Mouse (Mus musculus) heart, embryonic 11.5 days (tissue): ENCODE data around the gene Txndc5. TPM values are rescaled to one million over a fixed set of nuclear protein-coding genes. Genes with fewer than 3 reads are reported as not detected.

Experiments
- ATAC-seq: fragments of 200-750 bp; cut with Nextera tagmentation; replicated peaks from 2 replicates; pipeline ENCODE4 v1.8.0; 2017; ENCODE audit warnings: moderate library complexity; ENCODE audit not compliant: insufficient number of reproducible peaks, low FRiP score, low TSS enrichment
- H3K27ac ChIP-seq: fragments of 300-500 bp; sonication (generic); 2 replicates; pipeline ENCODE4 v1.5.1; 2014; ENCODE audit warnings: mild to moderate bottlenecking, low read depth, low read length
- H3K27me3 ChIP-seq: fragments of 300-500 bp; sonication (generic); 2 replicates; pipeline ENCODE4 v1.6.1; 2014; ENCODE audit warnings: mild to moderate bottlenecking, low read length, mixed read lengths; ENCODE audit not compliant: control insufficient read depth, insufficient read depth
- H3K36me3 ChIP-seq: fragments of 300-500 bp; sonication (generic); 2 replicates; pipeline ENCODE4 v1.6.1; 2014; ENCODE audit warnings: mild to moderate bottlenecking, low read length, moderate library complexity, mixed read lengths; ENCODE audit not compliant: control insufficient read depth, insufficient read depth
- H3K4me1 ChIP-seq: fragments of 300-500 bp; sonication (generic); 2 replicates; pipeline ENCODE4 v1.6.1; 2014; ENCODE audit warnings: low read length; ENCODE audit not compliant: control insufficient read depth, insufficient read depth
- H3K4me2 ChIP-seq: fragments of 300-500 bp; sonication (generic); 2 replicates; pipeline ENCODE4 v1.6.1; 2014; ENCODE audit warnings: mild to moderate bottlenecking, moderate library complexity
- H3K4me3 ChIP-seq: fragments of 300-500 bp; sonication (generic); 2 replicates; pipeline ENCODE4 v1.5.1; 2014; ENCODE audit warnings: low read depth, low read length
- H3K9ac ChIP-seq: fragments of 300-500 bp; sonication (generic); 2 replicates; pipeline ENCODE4 v1.6.1; 2014; ENCODE audit warnings: mild to moderate bottlenecking, low read depth, low read length, moderate library complexity
- H3K9me3 ChIP-seq: fragments of 300-500 bp; sonication (generic); replicated peaks from 2 replicates; pipeline ENCODE4 v1.6.1; 2016; ENCODE audit warnings: low read length; ENCODE audit not compliant: control insufficient read depth
- WGBS: fragments of 180-500 bp; shearing (Covaris S2); extraction: QIAGEN DNeasy Blood & Tissue Kit; methylation state at CpG from one replicate; pipeline ENCODE4 v1.1.7; 2014; ENCODE audit not compliant: insufficient replicate concordance; 5-methylcytosine and 5-hydroxymethylcytosine counted together
- polyA plus RNA-seq: library from polyadenylated mRNA; unstranded; fragments of >200 nt; fragmentation: Nextera tagmentation; extraction: Ambion mirVana; gene quantifications from 2 replicates; pipeline ENCODE4 v1.2.1, GENCODE M21; 2014

Txndc5 gene
- 205 and 250 TPM in 2 replicates for polyA plus RNA-seq

DNA sequence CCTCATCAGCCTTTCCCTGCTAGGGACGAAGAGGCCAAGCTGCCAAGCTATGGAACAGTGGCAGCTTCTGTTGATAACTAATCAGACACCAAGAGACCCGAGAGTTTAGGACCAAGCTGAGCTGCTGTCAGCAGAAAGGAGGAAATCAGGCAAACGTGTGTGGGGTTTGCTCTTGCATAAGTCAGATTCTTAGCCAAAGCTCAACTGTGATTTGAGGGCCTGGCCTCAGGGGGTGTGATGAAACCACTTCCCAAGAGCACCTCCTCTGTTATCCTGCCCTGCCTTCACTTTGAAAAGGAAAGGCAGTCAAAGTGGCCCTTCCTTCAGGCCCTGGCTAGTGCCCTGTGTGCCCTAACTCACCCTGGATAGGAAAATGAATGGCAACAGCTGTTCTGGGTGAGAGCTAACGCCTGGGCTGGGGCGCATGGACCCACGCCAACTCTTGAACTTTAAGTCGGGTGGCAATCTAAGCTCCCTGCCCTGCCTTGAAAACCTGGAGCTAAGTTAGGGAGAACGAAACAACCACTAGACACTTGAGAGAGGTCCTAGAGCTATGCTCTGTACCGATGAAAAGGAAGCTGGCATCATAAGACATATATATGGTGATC lies at the start of gene Txndc5:
Gene Txndc5, minus strand, starts transcription at position 138 of the 608 bp plus-strand sequence.
- Histone ChIP-seq H3K4me3 (peak within 1 kb of the TSS; percentile 95), H3K4me2 (peak within 1 kb of the TSS; percentile 89), H3K9me3 (no peaks in the 10 kb centered on the region), H3K36me3 (no peaks in the 10 kb centered on the region), H3K27ac (peak within 1 kb of the TSS; percentile 97), H3K27me3 (no peaks in the 10 kb centered on the region), H3K4me1 (peaks cover 27% of the 10 kb centered on the region), H3K9ac (peak within 1 kb of the TSS; percentile 96)
- 51% methylated on average over 9 of the region's 9 CpGs for WGBS
- ATAC-seq = no peak

DNA sequence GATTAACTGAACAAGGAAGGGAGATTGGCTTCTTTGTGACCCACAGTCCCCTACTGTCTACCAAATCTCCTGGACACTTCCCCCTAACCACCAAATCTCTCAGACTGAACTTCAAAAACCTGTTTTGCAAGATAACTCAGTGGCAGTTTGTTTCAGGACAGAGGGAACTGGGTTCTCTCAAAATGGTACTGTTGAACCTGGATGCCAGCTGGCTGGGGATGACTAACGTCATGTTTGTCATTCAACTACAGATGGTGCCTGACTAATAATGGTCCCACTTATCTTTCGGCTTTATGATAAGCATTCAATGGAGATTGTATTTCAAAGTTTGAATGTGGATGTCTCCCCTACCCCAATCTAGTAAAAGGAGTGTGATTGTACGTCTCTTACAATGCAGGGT lies 46.0 kb upstream of the Txndc5 start:
- H3K27ac ChIP-seq = no peak overlapping the region
- WGBS = 47% methylated on average over 3 of the region's 3 CpGs

GRCm38 (mm10) chr13:38573281-38573680 lies 44.7 kb upstream of the Txndc5 start:
- 94% methylated on average over 1 of the region's 1 CpGs for WGBS
- no peaks in the 10 kb centered on the region for H3K36me3 ChIP-seq
- no peaks in the 10 kb centered on the region for H3K4me1 ChIP-seq
- H3K4me2 ChIP-seq = no peak overlapping the region
- no peak for ATAC-seq
- H3K4me3 ChIP-seq = no peak overlapping the region
- no peak overlapping the region for H3K27ac ChIP-seq
- H3K9me3 ChIP-seq = no peaks in the 10 kb centered on the region
- no peaks in the 10 kb centered on the region for H3K27me3 ChIP-seq
- no peak overlapping the region for H3K9ac ChIP-seq

More for the DNA sequence above, 46.0 kb upstream of the Txndc5 start:
- Histone ChIP-seq H3K9ac (no peak overlapping the region), H3K4me1 (no peaks in the 10 kb centered on the region; the same call in 1 of the 2 replicates), H3K4me3 (no peak overlapping the region), H3K4me2 (no peak overlapping the region), H3K36me3 (no peaks in the 10 kb centered on the region), H3K9me3 (no peaks in the 10 kb centered on the region), H3K27me3 (no peaks in the 10 kb centered on the region)
- no peak for ATAC-seq

DNA sequence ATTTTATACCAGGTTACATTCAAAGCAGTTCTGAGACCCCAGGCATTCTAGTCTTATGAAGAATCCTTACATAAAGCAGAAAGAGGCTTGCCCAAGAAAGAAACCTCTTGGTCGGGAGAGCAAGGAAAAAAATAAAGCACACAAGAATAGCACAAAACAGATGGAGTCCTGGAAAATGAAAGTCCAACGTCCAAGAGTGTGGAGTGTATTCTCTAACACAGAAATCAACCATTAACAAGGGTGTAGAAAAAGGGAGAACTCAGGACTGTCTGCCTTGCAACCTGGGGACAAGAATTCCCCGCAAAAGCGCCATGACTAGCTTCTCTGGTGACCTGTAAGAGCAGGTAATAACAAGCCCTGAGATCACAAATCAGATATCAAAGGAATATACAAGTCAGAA lies 36.6 kb upstream of the Txndc5 start:
- H3K4me1 ChIP-seq = no peaks in the 10 kb centered on the region
- H3K27ac ChIP-seq = no peak overlapping the region
- no peak overlapping the region for H3K4me3 ChIP-seq
- H3K9me3 ChIP-seq = no peaks in the 10 kb centered on the region
- WGBS = 70% methylated on average over 4 of the region's 4 CpGs
- H3K27me3 ChIP-seq = no peaks in the 10 kb centered on the region
- H3K9ac ChIP-seq = no peak overlapping the region
- H3K36me3 ChIP-seq = no peaks in the 10 kb centered on the region
- H3K4me2 ChIP-seq = no peak overlapping the region
- ATAC-seq = no peak

GRCm38 (mm10) chr13:38554611-38555010 lies 26.0 kb upstream of the Txndc5 start:
- no peaks in the 10 kb centered on the region for H3K4me1 ChIP-seq
- WGBS = 68% methylated on average over 11 of the region's 11 CpGs
- no peak overlapping the region for H3K27ac ChIP-seq
- no peaks in the 10 kb centered on the region for H3K27me3 ChIP-seq
- no peak overlapping the region for H3K4me2 ChIP-seq
- no peaks in the 10 kb centered on the region for H3K36me3 ChIP-seq
- no peak overlapping the region for H3K9ac ChIP-seq
- H3K4me3 ChIP-seq = no peak overlapping the region
- no peak for ATAC-seq
- H3K9me3 ChIP-seq = no peaks in the 10 kb centered on the region

DNA sequence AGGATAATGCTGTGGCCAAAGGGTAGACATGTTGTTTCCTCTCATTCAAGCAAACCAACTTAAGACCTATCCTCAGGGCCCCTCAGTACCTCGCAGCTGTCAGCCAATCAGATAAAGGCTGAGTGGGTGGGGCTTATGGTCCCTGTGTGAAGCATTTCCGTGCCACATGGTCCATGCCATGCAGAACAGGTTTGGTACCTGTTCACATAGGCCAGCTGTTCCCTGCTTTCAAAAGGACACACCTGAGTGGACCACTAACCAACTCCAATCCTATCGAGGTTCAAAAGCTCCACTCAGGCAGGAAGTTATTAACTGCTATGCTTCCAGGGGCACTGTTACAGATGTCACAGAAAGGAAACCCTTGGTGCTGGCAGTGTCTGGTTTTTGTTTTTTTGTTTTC lies 25.6 kb upstream of the Txndc5 start:
- Histone ChIP-seq H3K4me3 (no peak overlapping the region), H3K4me1 (no peaks in the 10 kb centered on the region), H3K4me2 (no peak overlapping the region), H3K9ac (no peak overlapping the region), H3K27ac (no peak overlapping the region), H3K9me3 (no peaks in the 10 kb centered on the region), H3K27me3 (no peaks in the 10 kb centered on the region), H3K36me3 (no peaks in the 10 kb centered on the region)
- ATAC-seq = no peak
- WGBS = 65% methylated on average over 3 of the region's 3 CpGs

DNA sequence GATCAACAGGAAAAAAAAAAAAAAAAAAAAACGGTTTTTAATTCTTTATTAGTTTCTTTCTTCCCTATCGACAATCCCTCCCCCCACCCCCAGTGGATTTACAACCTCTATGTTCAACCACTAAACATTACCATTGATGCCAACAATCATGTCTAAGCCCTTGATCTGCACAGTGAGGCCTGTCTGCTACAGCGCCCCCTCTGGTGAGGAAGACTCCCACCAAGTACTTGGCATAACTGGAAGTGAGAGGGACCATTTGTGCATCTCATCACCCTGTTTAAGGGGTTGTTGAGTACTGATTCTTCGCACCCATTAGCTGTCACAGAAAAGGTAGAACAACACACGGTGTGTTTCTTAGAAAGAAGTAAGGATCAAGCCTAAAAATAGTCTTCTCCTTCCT lies 20.1 kb upstream of the Txndc5 start:
- H3K4me1 ChIP-seq = no peaks in the 10 kb centered on the region
- no peak for ATAC-seq
- no peaks in the 10 kb centered on the region for H3K9me3 ChIP-seq
- WGBS = 71% methylated on average over 5 of the region's 5 CpGs
- no peak overlapping the region for H3K4me3 ChIP-seq
- H3K9ac ChIP-seq = no peak overlapping the region
- H3K27me3 ChIP-seq = no peaks in the 10 kb centered on the region
- no peaks in the 10 kb centered on the region for H3K36me3 ChIP-seq
- no peak overlapping the region for H3K27ac ChIP-seq
- no peak overlapping the region for H3K4me2 ChIP-seq

DNA sequence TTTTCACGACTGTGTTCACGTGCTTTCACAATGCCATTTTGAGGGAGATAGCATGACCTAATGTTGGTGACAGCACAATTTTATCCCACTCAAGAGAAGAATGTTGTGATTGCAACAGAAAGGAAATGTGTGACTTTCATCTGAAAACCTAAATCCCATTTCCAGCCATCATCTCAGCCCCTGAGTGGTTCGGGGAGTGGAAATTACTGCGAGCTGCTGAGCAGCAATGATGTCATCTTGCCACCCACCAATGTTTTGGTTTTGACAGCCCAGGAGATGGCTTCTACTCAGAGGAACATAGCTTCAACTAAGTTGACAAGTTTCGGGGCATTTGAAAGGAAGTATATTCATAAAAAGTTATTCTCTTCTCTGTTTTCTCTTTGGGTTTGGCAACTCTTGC lies 19.1 kb upstream of the Txndc5 start:
- no peak for ATAC-seq
- H3K4me1 ChIP-seq = no peaks in the 10 kb centered on the region
- no peak overlapping the region for H3K4me3 ChIP-seq
- no peak overlapping the region for H3K4me2 ChIP-seq
- no peak overlapping the region for H3K27ac ChIP-seq
- no peaks in the 10 kb centered on the region for H3K27me3 ChIP-seq
- no peak overlapping the region for H3K9ac ChIP-seq
- no peaks in the 10 kb centered on the region for H3K36me3 ChIP-seq
- H3K9me3 ChIP-seq = no peaks in the 10 kb centered on the region
- WGBS = 73% methylated on average over 5 of the region's 5 CpGs

GRCm38 (mm10) chr13:38546754-38547153 lies 18.1 kb upstream of the Txndc5 start:
- no peaks in the 10 kb centered on the region for H3K27me3 ChIP-seq
- WGBS = 77% methylated on average over 4 of the region's 4 CpGs
- no peak overlapping the region for H3K4me2 ChIP-seq
- no peak overlapping the region for H3K9ac ChIP-seq
- no peaks in the 10 kb centered on the region for H3K36me3 ChIP-seq
- no peaks in the 10 kb centered on the region for H3K9me3 ChIP-seq
- no peaks in the 10 kb centered on the region for H3K4me1 ChIP-seq
- H3K4me3 ChIP-seq = no peak overlapping the region
- ATAC-seq = no peak
- no peak overlapping the region for H3K27ac ChIP-seq
